Mouse (Mus musculus): ENCODE measurements around the gene Grin2d.

GRCm38 (mm10) chr7:45793240-45793639, 84.9 kb downstream of the Grin2d start:
- no peak for TF ChIP-seq CTCF (IDR thresholded peaks at IDR 0.05; ENCODE audit: borderline replicate concordance, insufficient read depth, low read length)
- no peak for TF ChIP-seq POLR2A (IDR thresholded peaks at IDR 0.05; ENCODE audit: low read depth, low read length)
